8 mouse cellular contexts compared by ENCODE assay signal in genomic region chr2:119035397-119035745, GRCm38 (mm10). TPM values are rescaled to one million over a fixed set of nuclear protein-coding genes. Genes with fewer than 3 reads are reported as not detected.
DNase-seq lines count a peak whose midpoint lies in the region; ATAC-seq and TF ChIP-seq lines count a peak whose summit lies in the region.

No protein-coding gene starts in this region.

- H3K36me3 ChIP-seq in erythroblast, embryonic 14.5 days (ENCODE audit: control insufficient read depth): peaks cover 31% of the 10 kb centered on the region
- H3K36me3 ChIP-seq in C2C12 (ENCODE audit: control insufficient read depth, insufficient read depth): peaks cover 36% of the 10 kb centered on the region
- peaks cover 21% of the 10 kb centered on the region for H3K36me3 ChIP-seq in forebrain, postnatal 0 days (ENCODE audit: insufficient read depth)
- H3K36me3 ChIP-seq in liver, embryonic 16.5 days (ENCODE audit: control insufficient read depth, insufficient read depth): peaks cover 15% of the 10 kb centered on the region

- no peak overlapping the region; the same call in 1 of the 2 replicates for H3K27ac ChIP-seq in forebrain, postnatal 0 days (ENCODE audit: low read depth, low read length)
- H3K27ac ChIP-seq in liver, embryonic 16.5 days (ENCODE audit: low read length): no peak overlapping the region; the same call in 1 of the 2 replicates

- H3K4me1 ChIP-seq in erythroblast, embryonic 14.5 days (ENCODE audit: control insufficient read depth): peaks cover 36% of the 10 kb centered on the region
- 0 out of 2 replicates have a peak, but pooled peaks cover 5% of the 10 kb centered on the region for H3K4me1 ChIP-seq in forebrain, postnatal 0 days (ENCODE audit: insufficient read depth)
- H3K4me1 ChIP-seq in liver, embryonic 16.5 days (ENCODE audit: control insufficient read depth, low read depth, low read length): peaks cover 11% of the 10 kb centered on the region

- no peak for DNase-seq in forebrain, postnatal 0 days
- no peak for DNase-seq in ovary, adult 18-20 months (ENCODE audit: low spot score)
- DNase-seq in kidney, adult 11 months: no peak

- no peak for TF ChIP-seq CTCF in C2C12 (IDR thresholded peaks at IDR 0.05; ENCODE audit: control insufficient read depth, insufficient read depth, insufficient read length)
- TF ChIP-seq CTCF in forebrain, postnatal 0 days (IDR thresholded peaks at IDR 0.05; ENCODE audit: low read depth): no peak

- H3K27me3 ChIP-seq in erythroblast, embryonic 14.5 days (ENCODE audit: control insufficient read depth): no peaks in the 10 kb centered on the region; the same call in 1 of the 2 replicates
- H3K27me3 ChIP-seq in C2C12 (ENCODE audit: control insufficient read depth, insufficient read depth, insufficient read length): no peaks in the 10 kb centered on the region
- no peaks in the 10 kb centered on the region for H3K27me3 ChIP-seq in forebrain, postnatal 0 days (ENCODE audit: insufficient read depth, low read length)
- H3K27me3 ChIP-seq in liver, embryonic 16.5 days (ENCODE audit: control insufficient read depth, insufficient read depth, low read depth, low read length): no peaks in the 10 kb centered on the region

- peaks cover 22% of the 10 kb centered on the region for H3K79me2 ChIP-seq in C2C12 (ENCODE audit: control insufficient read depth, insufficient read depth)

- peak overlapping the region; percentile 79 for H3K4me2 ChIP-seq in forebrain, postnatal 0 days (ENCODE audit: low read depth)
- peak overlapping the region; percentile 89 for H3K4me2 ChIP-seq in liver, embryonic 16.5 days (ENCODE audit: low read depth, low read length)

- H3K9ac ChIP-seq in forebrain, postnatal 0 days: peak overlapping the region; percentile 74
- H3K9ac ChIP-seq in liver, embryonic 16.5 days (ENCODE audit: low read depth, low read length): peak overlapping the region; percentile 88

- H3K79me3 ChIP-seq in C2C12 (ENCODE audit: low read depth): peaks cover 8% of the 10 kb centered on the region

- peak overlapping the region; percentile 73 for H3K4me3 ChIP-seq in erythroblast, embryonic 14.5 days (replicated peaks)
- H3K4me3 ChIP-seq in C2C12 (ENCODE audit: insufficient read depth, poor library complexity, severe bottlenecking): peak overlapping the region; percentile 95
- peak overlapping the region; percentile 95 for H3K4me3 ChIP-seq in forebrain, postnatal 0 days (ENCODE audit: low read depth, low read length)
- H3K4me3 ChIP-seq in liver, embryonic 16.5 days (ENCODE audit: low read depth, low read length): peak overlapping the region; percentile 89

- ATAC-seq in erythroblast, adult 5-6 weeks (replicated peaks; ENCODE audit: low FRiP score, poor library complexity, severe bottlenecking): no peak
- ATAC-seq in forebrain, postnatal 0 days: no peak
- ATAC-seq in liver, embryonic 16.5 days (ENCODE audit: low read depth): no peak
- ATAC-seq in erythroid progenitor cell, adult 5-6 weeks (replicated peaks; ENCODE audit: low FRiP score, poor library complexity, severe bottlenecking): no peak

- 4% methylated on average over 7 of the region's 7 CpGs for WGBS in forebrain, postnatal 0 days
- 12% methylated on average over 7 of the region's 7 CpGs for WGBS in liver, embryonic 16.5 days (ENCODE audit: insufficient replicate concordance)

- H3ac ChIP-seq in C2C12 (ENCODE audit: control insufficient read depth, insufficient read length, low read depth): peak overlapping the region; percentile 97

- H3K9me3 ChIP-seq in erythroblast, embryonic 14.5 days (ENCODE audit: control insufficient read depth, low read length): no peaks in the 10 kb centered on the region
- no peaks in the 10 kb centered on the region for H3K9me3 ChIP-seq in forebrain, postnatal 0 days (ENCODE audit: low read length)
- H3K9me3 ChIP-seq in liver, embryonic 16.5 days (replicated peaks; ENCODE audit: control insufficient read depth, low read length): no peaks in the 10 kb centered on the region

TF ChIP-seq in C2C12, 6 proteins besides CTCF, POLR2A, EP300 and RAD21:
- TF ChIP-seq USF1 (IDR thresholded peaks at IDR 0.05; ENCODE audit: low read depth) (no peak), CEBPB (IDR thresholded peaks at IDR 0.05; ENCODE audit: low read depth) (no peak), FOSL1 (IDR thresholded peaks at IDR 0.05; ENCODE audit: insufficient read depth, low read length, poor library complexity, severe bottlenecking) (no peak), MYOG (IDR thresholded peaks at IDR 0.05; ENCODE audit: control insufficient read depth, extremely low read depth, insufficient read length) (no peak), MYOD1 (IDR thresholded peaks at IDR 0.05; ENCODE audit: control insufficient read depth, insufficient read length, low read depth) (no peak), MAX (IDR thresholded peaks at IDR 0.05) (no peak)
TF ChIP-seq in C2C12: peak in this region for 0.

RNA-seq across cellular contexts. Expression of gene Rpusd2, which starts 0.8 kb away (rescaled TPM):
- polyA plus RNA-seq in erythroblast, embryonic 14.5 days (2012): 0.03 and 0.09 TPM in 2 replicates
- total RNA-seq in erythroblast, adult 5-6 weeks (2015; ENCODE audit: low replicate concordance): 2.9 and 4.0 TPM in 2 replicates
- total RNA-seq in erythroblast, adult 5-6 weeks (2017; ENCODE audit: low replicate concordance): 2.3 and 2.5 TPM in 2 replicates
- 4.2 TPM for polyA plus RNA-seq in C2C12 (2012; fragmentation: generic; extraction: Trizol)
- 9.4 and 10.3 TPM in 2 replicates for total RNA-seq in forebrain, postnatal 0 days (2014; rRNA removed)
- 3.6 TPM in 2 replicates for polyA plus RNA-seq in forebrain, postnatal 0 days (2015; fragmentation: Nextera tagmentation; extraction: Ambion mirVana)
- 2.0 and 2.1 TPM in 2 replicates for polyA plus RNA-seq in liver, embryonic 16.5 days (2015; fragmentation: Nextera tagmentation; extraction: Ambion mirVana)
- 2.1 and 2.5 TPM in 2 replicates for total RNA-seq in erythroid progenitor cell, adult 5-6 weeks (2015; ENCODE audit: low replicate concordance)
- total RNA-seq in erythroid progenitor cell, adult 5-6 weeks (2017; ENCODE audit: low replicate concordance): 0.61 and 0.90 TPM in 2 replicates

RNA-seq across cellular contexts. Expression of gene Ccdc32, which starts 6.2 kb away (rescaled TPM):
- polyA plus RNA-seq in erythroblast, embryonic 14.5 days (2012): 0.69 and 0.75 TPM in 2 replicates
- total RNA-seq in erythroblast, adult 5-6 weeks (2015; ENCODE audit: low replicate concordance): 1.9 and 8.8 TPM in 2 replicates
- total RNA-seq in erythroblast, adult 5-6 weeks (2017; ENCODE audit: low replicate concordance): 4.9 and 7.5 TPM in 2 replicates
- polyA plus RNA-seq in C2C12 (2012; fragmentation: generic; extraction: Trizol): 9.3 TPM
- 51.4 and 52.3 TPM in 2 replicates for total RNA-seq in forebrain, postnatal 0 days (2014; rRNA removed)
- polyA plus RNA-seq in forebrain, postnatal 0 days (2015; fragmentation: Nextera tagmentation; extraction: Ambion mirVana): 56.3 and 64.3 TPM in 2 replicates
- polyA plus RNA-seq in liver, embryonic 16.5 days (2015; fragmentation: Nextera tagmentation; extraction: Ambion mirVana): 13.3 and 13.4 TPM in 2 replicates
- 4.6 and 7.2 TPM in 2 replicates for total RNA-seq in erythroid progenitor cell, adult 5-6 weeks (2015; ENCODE audit: low replicate concordance)
- total RNA-seq in erythroid progenitor cell, adult 5-6 weeks (2017; ENCODE audit: low replicate concordance): 10.1 and 12.9 TPM in 2 replicates

RNA-seq across cellular contexts. Expression of gene Knl1, which starts 11.5 kb away (rescaled TPM):
- polyA plus RNA-seq in erythroblast, embryonic 14.5 days (2012): 0.18 and 0.37 TPM in 2 replicates
- total RNA-seq in erythroblast, adult 5-6 weeks (2015; ENCODE audit: low replicate concordance): 25.9 and 29.8 TPM in 2 replicates
- 47.8 and 56.3 TPM in 2 replicates for total RNA-seq in erythroblast, adult 5-6 weeks (2017; ENCODE audit: low replicate concordance)
- polyA plus RNA-seq in C2C12 (2012; fragmentation: generic; extraction: Trizol): 3.2 TPM
- total RNA-seq in forebrain, postnatal 0 days (2014; rRNA removed): 4.6 and 5.0 TPM in 2 replicates
- polyA plus RNA-seq in forebrain, postnatal 0 days (2015; fragmentation: Nextera tagmentation; extraction: Ambion mirVana): 3.8 and 5.2 TPM in 2 replicates
- 52.2 and 57.6 TPM in 2 replicates for polyA plus RNA-seq in liver, embryonic 16.5 days (2015; fragmentation: Nextera tagmentation; extraction: Ambion mirVana)
- 282 and 376 TPM in 2 replicates for total RNA-seq in erythroid progenitor cell, adult 5-6 weeks (2015; ENCODE audit: low replicate concordance)
- 418 and 469 TPM in 2 replicates for total RNA-seq in erythroid progenitor cell, adult 5-6 weeks (2017; ENCODE audit: low replicate concordance)
